Mouse (Mus musculus) forebrain, embryonic 10.5 days (tissue): Measurements from ENCODE around the gene Mrtfa. TPM values are rescaled to one million over a fixed set of nuclear protein-coding genes. Genes with fewer than 3 reads are reported as not detected.

Experiments
- DNase-seq: peaks from one replicate; pipeline ENCODE4 v3.0.0-alpha.2; 2017; ENCODE audit warnings: low spot score; ENCODE audit errors: extremely low spot score
- H3K27ac ChIP-seq: fragments of 300-500 bp; sonication (generic); 2 replicates; pipeline ENCODE4 v1.5.1; 2016; ENCODE audit warnings: mild to moderate bottlenecking
- H3K27me3 ChIP-seq: fragments of 300-500 bp; sonication (generic); 2 replicates; pipeline ENCODE4 v1.6.1; 2016; ENCODE audit warnings: mild to moderate bottlenecking; ENCODE audit not compliant: poor library complexity, severe bottlenecking
- H3K36me3 ChIP-seq: fragments of 300-500 bp; sonication (generic); replicated peaks from 2 replicates; pipeline ENCODE4 v1.6.1; 2016; ENCODE audit warnings: mild to moderate bottlenecking, moderate library complexity
- H3K4me1 ChIP-seq: fragments of 300-500 bp; sonication (generic); 2 replicates; pipeline ENCODE4 v1.6.1; 2016
- H3K4me3 ChIP-seq: fragments of 300-500 bp; sonication (generic); 2 replicates; pipeline ENCODE4 v1.5.1; 2016; ENCODE audit warnings: mild to moderate bottlenecking, moderate library complexity
- H3K9me3 ChIP-seq: fragments of 300-500 bp; sonication (generic); 2 replicates; pipeline ENCODE4 v1.6.1; 2016; ENCODE audit warnings: mild to moderate bottlenecking, moderate library complexity
- WGBS: fragments of 180-500 bp; shearing (Covaris S2); methylation state at CpG from one replicate; pipeline ENCODE4 v1.1.7; 2016; 5-methylcytosine and 5-hydroxymethylcytosine counted together
- polyA plus RNA-seq: library from polyadenylated mRNA; unstranded; fragments of >200 nt; fragmentation: Nextera tagmentation; extraction: Ambion mirVana; gene quantifications from 2 replicates; pipeline ENCODE4 v1.2.1, GENCODE M21; 2016

Gene Mrtfa
- polyA plus RNA-seq, 1 experiment from 2014 or later = 21.7 TPM

GRCm38 (mm10) chr15:81104585-81105259, 85.8 kb downstream of the Mrtfa start:
- no peak for DNase-seq
- Histone ChIP-seq H3K4me1 (peaks cover 59% of the 10 kb centered on the region), H3K9me3 (no peaks in the 10 kb centered on the region), H3K27ac (peak overlapping the region; percentile 56), H3K36me3 (no peaks in the 10 kb centered on the region), H3K4me3 (no peak overlapping the region; the same call in 1 of the 2 replicates), H3K27me3 (no peaks in the 10 kb centered on the region)
- 57% methylated on average over 13 of the region's 13 CpGs for WGBS

DNA sequence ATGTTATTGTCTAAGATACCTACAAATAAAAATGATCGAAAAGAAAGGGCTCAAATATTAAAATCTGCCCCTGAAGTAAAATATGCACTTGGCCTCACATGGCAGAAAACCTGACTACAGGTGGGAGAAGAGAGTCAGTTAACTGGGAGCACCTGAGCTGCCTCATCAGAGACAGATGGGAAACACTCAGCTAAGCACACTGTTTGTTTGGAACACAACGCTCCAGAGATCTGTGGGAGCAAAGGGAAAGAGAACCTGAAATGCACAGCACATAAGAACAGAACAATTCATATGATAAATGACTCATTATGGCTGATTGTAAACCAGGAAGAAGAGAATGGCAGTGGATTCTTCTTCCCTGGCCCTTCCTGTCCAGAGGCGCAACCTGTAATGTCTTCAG, 87.1 kb downstream of the Mrtfa start:
- Histone ChIP-seq H3K36me3 (no peaks in the 10 kb centered on the region), H3K9me3 (no peaks in the 10 kb centered on the region), H3K27ac (no peak overlapping the region), H3K4me3 (no peak overlapping the region), H3K4me1 (peaks cover 59% of the 10 kb centered on the region), H3K27me3 (no peaks in the 10 kb centered on the region)
- DNase-seq = no peak
- WGBS = 96% methylated on average over 3 of the region's 3 CpGs

DNA sequence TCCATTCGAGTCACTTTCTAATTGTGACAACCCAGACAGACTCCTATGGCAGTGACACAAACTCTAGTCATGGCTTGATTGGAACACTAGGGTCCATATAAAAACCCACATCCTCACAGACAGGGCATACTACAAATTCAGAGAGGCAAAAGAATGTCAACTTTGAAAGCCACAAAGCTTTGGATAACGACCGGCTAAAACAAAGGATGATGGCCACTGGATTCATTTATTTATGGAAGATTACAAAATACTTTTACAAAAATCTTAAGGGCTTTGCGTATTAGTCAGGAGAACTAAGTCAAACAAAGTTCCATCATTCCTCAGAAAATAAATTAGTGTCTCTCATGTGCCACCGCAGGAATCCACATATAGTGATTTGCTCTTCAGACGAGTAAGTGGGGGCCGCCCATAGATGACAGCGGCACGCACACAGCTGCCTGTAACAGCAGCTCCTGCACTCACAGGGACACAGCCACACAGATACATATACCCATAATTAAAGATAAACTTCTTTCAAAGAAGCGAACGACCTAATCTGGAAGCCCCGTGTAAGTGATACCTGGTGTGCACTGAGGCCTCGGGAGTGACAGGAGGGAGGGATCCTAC, 88.2 kb downstream of the Mrtfa start:
- Histone ChIP-seq H3K27me3 (no peaks in the 10 kb centered on the region), H3K27ac (no peak overlapping the region), H3K9me3 (no peaks in the 10 kb centered on the region), H3K4me3 (no peak overlapping the region), H3K4me1 (peaks cover 63% of the 10 kb centered on the region), H3K36me3 (no peaks in the 10 kb centered on the region)
- WGBS = 81% methylated on average over 13 of the region's 13 CpGs
- no peak for DNase-seq

- no peak for DNase-seq
- WGBS = 86% methylated on average over 5 of the region's 5 CpGs
- H3K27me3 ChIP-seq = no peaks in the 10 kb centered on the region
- H3K4me3 ChIP-seq = no peak overlapping the region
- H3K36me3 ChIP-seq = no peaks in the 10 kb centered on the region
- no peaks in the 10 kb centered on the region for H3K9me3 ChIP-seq
- peaks cover 57% of the 10 kb centered on the region for H3K4me1 ChIP-seq
- H3K27ac ChIP-seq = no peak overlapping the region
Measured at GRCm38 (mm10) chr15:81101316-81101715, 89.2 kb downstream of the Mrtfa start.

GRCm38 (mm10) chr15:81099269-81099668, 91.3 kb downstream of the Mrtfa start:
- H3K36me3 ChIP-seq = no peaks in the 10 kb centered on the region
- no peaks in the 10 kb centered on the region for H3K27me3 ChIP-seq
- H3K4me3 ChIP-seq = no peak overlapping the region
- H3K4me1 ChIP-seq = peaks cover 37% of the 10 kb centered on the region
- no peak overlapping the region for H3K27ac ChIP-seq
- WGBS = 90% methylated on average over 11 of the region's 11 CpGs
- no peaks in the 10 kb centered on the region for H3K9me3 ChIP-seq
- no peak for DNase-seq

- no peak for DNase-seq
- no peak overlapping the region for H3K4me3 ChIP-seq
- H3K36me3 ChIP-seq = no peaks in the 10 kb centered on the region
- WGBS = 94% methylated on average over 3 of the region's 3 CpGs
- no peaks in the 10 kb centered on the region for H3K27me3 ChIP-seq
- peaks cover 31% of the 10 kb centered on the region for H3K4me1 ChIP-seq
- no peaks in the 10 kb centered on the region for H3K9me3 ChIP-seq
- H3K27ac ChIP-seq = no peak overlapping the region
Measured at GRCm38 (mm10) chr15:81098689-81099088, 91.9 kb downstream of the Mrtfa start.

DNA sequence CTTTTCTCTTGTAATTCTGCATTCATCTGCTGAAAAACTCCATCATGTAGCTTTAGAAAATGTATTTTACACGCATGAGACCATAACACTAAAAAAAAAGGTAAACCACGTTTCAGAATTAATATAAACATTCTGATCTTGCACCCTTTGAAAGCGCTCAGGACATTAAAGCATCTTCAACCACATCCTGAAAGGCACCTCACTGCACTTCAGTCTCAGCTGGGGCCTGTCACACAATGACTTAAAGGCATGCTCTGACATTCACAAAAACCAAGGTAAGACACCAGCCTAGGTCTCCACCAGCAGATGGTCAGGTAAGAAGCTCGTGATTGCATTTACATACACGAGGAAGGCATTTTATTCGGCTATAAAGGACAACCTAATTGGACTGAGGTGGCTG, 92.7 kb downstream of the Mrtfa start:
- Histone ChIP-seq H3K36me3 (no peaks in the 10 kb centered on the region), H3K4me1 (peaks cover 24% of the 10 kb centered on the region), H3K27ac (no peak overlapping the region), H3K27me3 (no peaks in the 10 kb centered on the region), H3K9me3 (no peaks in the 10 kb centered on the region), H3K4me3 (no peak overlapping the region)
- 88% methylated on average over 6 of the region's 6 CpGs for WGBS
- no peak for DNase-seq

DNA sequence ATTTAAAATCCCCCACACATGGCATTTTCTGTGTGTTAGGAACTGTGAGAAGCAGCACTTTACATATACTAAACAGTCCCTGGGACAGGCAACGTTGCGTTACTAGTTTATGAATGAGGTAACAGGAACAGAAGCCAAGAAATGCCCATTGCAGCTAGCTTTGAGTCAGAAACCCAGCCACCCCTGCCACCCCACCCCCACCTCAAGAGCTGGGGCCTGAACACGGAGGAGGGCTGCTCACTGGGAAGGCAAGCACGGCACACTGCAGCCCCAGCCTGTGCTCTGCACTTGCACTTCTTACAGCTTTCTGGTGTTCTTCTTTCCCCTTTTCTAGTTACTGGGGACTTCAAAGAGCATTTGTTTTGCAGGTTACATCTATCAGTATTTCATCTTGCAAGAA, 93.1 kb downstream of the Mrtfa start:
- no peaks in the 10 kb centered on the region for H3K36me3 ChIP-seq
- DNase-seq = no peak
- 52% methylated on average over 4 of the region's 4 CpGs for WGBS

GRCm38 (mm10) chr15:81096329-81097055, 94.1 kb downstream of the Mrtfa start:
- H3K27ac ChIP-seq = no peak overlapping the region
- 88% methylated on average over 7 of the region's 7 CpGs for WGBS
- no peaks in the 10 kb centered on the region for H3K27me3 ChIP-seq
- no peak overlapping the region for H3K4me3 ChIP-seq
- H3K9me3 ChIP-seq = no peaks in the 10 kb centered on the region
- H3K36me3 ChIP-seq = no peaks in the 10 kb centered on the region
- H3K4me1 ChIP-seq = peaks cover 17% of the 10 kb centered on the region
- no peak for DNase-seq

More for the DNA sequence above, 93.1 kb downstream of the Mrtfa start:
- Histone ChIP-seq H3K4me3 (no peak overlapping the region), H3K9me3 (no peaks in the 10 kb centered on the region), H3K27ac (no peak overlapping the region), H3K27me3 (no peaks in the 10 kb centered on the region), H3K4me1 (peaks cover 19% of the 10 kb centered on the region)

GRCm38 (mm10) chr15:81093032-81093431, 97.5 kb downstream of the Mrtfa start:
- Histone ChIP-seq H3K9me3 (no peaks in the 10 kb centered on the region), H3K36me3 (no peaks in the 10 kb centered on the region), H3K27ac (no peak overlapping the region), H3K4me1 (peaks cover 18% of the 10 kb centered on the region), H3K4me3 (no peak overlapping the region), H3K27me3 (no peaks in the 10 kb centered on the region)
- DNase-seq = no peak
- WGBS = 97% methylated on average over 4 of the region's 4 CpGs

DNA sequence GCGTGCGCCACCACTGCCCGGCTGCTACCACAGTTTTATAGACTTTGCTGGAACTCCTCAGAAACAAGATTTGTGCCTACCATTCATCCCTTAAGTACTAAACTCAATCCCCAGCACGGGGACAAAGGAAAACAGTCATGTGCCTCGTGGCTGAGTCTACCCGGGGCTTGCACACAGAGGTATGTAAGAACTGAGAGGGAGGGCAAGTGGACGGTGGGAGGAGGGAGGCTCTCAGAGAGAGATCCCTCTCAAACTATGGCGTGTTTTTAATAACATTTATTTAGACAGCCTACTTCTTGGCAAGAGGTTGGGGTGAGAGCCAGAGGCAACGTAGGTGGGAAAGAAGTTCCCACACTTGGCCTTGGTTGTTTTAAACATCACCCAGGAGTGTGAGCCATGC, 98.8 kb downstream of the Mrtfa start:
- H3K27me3 ChIP-seq = no peaks in the 10 kb centered on the region
- H3K36me3 ChIP-seq = no peaks in the 10 kb centered on the region
- WGBS = 77% methylated on average over 9 of the region's 9 CpGs
- peaks cover 24% of the 10 kb centered on the region for H3K4me1 ChIP-seq
- H3K27ac ChIP-seq = no peak overlapping the region
- no peaks in the 10 kb centered on the region for H3K9me3 ChIP-seq
- no peak overlapping the region for H3K4me3 ChIP-seq
- DNase-seq = no peak

DNA sequence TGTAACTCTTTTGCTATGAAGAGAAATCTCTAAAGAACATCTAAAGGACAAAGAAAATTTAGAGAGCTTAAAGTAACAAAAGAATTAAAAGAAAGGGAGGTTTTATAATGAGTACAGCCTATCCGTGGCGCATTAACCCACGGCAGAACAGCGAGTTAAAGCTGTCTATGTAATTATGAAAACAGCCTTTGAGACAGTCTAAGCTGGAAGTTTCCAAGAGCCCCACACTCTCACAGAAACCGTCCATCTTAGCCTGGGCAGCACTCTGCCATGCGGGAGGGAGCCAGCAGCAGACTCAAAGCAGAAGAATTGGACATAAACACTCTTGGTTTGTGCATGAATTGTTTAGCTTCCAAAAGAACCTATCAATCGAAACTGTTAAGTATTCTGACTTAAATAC, 103.0 kb downstream of the Mrtfa start:
- no peak overlapping the region for H3K4me3 ChIP-seq
- H3K27ac ChIP-seq = 0 out of 2 replicates have a peak overlapping the region, but pooled peaks have one; percentile 51
- H3K36me3 ChIP-seq = no peaks in the 10 kb centered on the region
- DNase-seq = no peak
- no peaks in the 10 kb centered on the region for H3K27me3 ChIP-seq
- H3K9me3 ChIP-seq = no peaks in the 10 kb centered on the region
- WGBS = 58% methylated on average over 7 of the region's 7 CpGs
- peaks cover 37% of the 10 kb centered on the region for H3K4me1 ChIP-seq
